Mouse (Mus musculus): ENCODE results near the gene Kcna6.

Gene Kcna6

GRCm38 (mm10) chr6:126732645-126733044 is 7.8 kb downstream of the Kcna6 start:
- DNase-seq: no peak

GRCm38 (mm10) chr6:126728803-126729202 is 11.7 kb downstream of the Kcna6 start:
- DNase-seq: no peak

- DNase-seq: no peak
Observed at GRCm38 (mm10) chr6:126718423-126719087, 21.9 kb downstream of the Kcna6 start.

GRCm38 (mm10) chr6:126712531-126712930 is 27.9 kb downstream of the Kcna6 start:
- DNase-seq: no peak

GRCm38 (mm10) chr6:126705936-126706335 is 34.5 kb downstream of the Kcna6 start:
- no peak for DNase-seq

- peak; percentile 70 for DNase-seq
Observed at GRCm38 (mm10) chr6:126704430-126704829, 36.0 kb downstream of the Kcna6 start.

GRCm38 (mm10) chr6:126702116-126702515 is 38.4 kb downstream of the Kcna6 start:
- DNase-seq: peak; percentile 96

- peak; percentile 32 for DNase-seq
Observed at GRCm38 (mm10) chr6:126701196-126701595, 39.3 kb downstream of the Kcna6 start.

- DNase-seq: no peak
Observed at GRCm38 (mm10) chr6:126699995-126700394, 40.5 kb downstream of the Kcna6 start.

- DNase-seq: no peak
Observed at GRCm38 (mm10) chr6:126687120-126687519, 53.4 kb downstream of the Kcna6 start.

GRCm38 (mm10) chr6:126685135-126685534 is 55.3 kb downstream of the Kcna6 start:
- DNase-seq: no peak

GRCm38 (mm10) chr6:126678961-126679360 is 61.5 kb downstream of the Kcna6 start:
- DNase-seq: peak; percentile 50

- DNase-seq: peak; percentile 84
Observed at GRCm38 (mm10) chr6:126667001-126667400, 73.5 kb downstream of the Kcna6 start.

GRCm38 (mm10) chr6:126666091-126666490 is 74.4 kb downstream of the Kcna6 start:
- no peak for DNase-seq

GRCm38 (mm10) chr6:126664569-126664968 is 75.9 kb downstream of the Kcna6 start:
- no peak for DNase-seq
